28 mouse cellular contexts compared by ENCODE assay signal in the genomic region with DNA sequence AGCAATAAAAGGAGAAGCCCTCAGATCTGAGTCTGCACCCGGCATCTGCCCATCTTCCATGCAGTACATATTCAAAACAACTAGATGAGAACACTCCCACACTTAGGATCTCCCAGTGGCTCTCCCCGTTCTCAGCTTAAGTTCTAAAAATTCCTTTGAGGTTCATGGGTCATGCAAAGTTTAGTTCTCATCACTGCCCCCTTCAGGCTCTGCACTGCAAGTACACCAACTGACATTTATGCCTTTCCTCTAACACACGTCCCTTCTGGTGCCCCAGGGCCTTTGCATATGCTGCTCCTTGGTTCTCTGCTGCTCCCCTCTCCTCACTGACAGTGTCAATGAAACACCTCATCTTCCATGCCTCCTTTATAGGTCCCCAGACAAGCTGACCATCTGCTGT.
DNase-seq lines count a peak whose midpoint lies in the region; ATAC-seq and TF ChIP-seq lines count a peak whose summit lies in the region.
"Had no signal": no experiment of that assay in that cellular context is flagged by ENCODE, and none has a peak within 500 bp of the region (broad histone marks: within the 10 kb centered on the region; RNA-seq: fewer than 3 reads in every experiment).

No protein-coding gene starts in this region.

- H3K4me2 ChIP-seq in hindbrain, postnatal 0 days (ENCODE audit: low read depth, low read length), result no peak overlapping the region
- H3K4me2 ChIP-seq in hindbrain, embryonic 13.5 days, result no peak overlapping the region
- no peak overlapping the region for H3K4me2 ChIP-seq in liver, embryonic 11.5 days
- H3K4me2 ChIP-seq: embryonic facial prominence, embryonic 13.5 days; forebrain, embryonic 15.5 days; heart, embryonic 13.5 days; limb, embryonic 15.5 days; midbrain, embryonic 15.5 days had no signal

- H3K36me3 ChIP-seq in hindbrain, postnatal 0 days (ENCODE audit: insufficient read depth, low read length), result no peaks in the 10 kb centered on the region
- peaks cover 5% of the 10 kb centered on the region; the same call in 1 of the 2 replicates for H3K36me3 ChIP-seq in hindbrain, embryonic 13.5 days
- no peaks in the 10 kb centered on the region for H3K36me3 ChIP-seq in liver, adult 2 months (ENCODE audit: control insufficient read depth, insufficient read depth, low read length)
- no peaks in the 10 kb centered on the region for H3K36me3 ChIP-seq in liver, embryonic 11.5 days (ENCODE audit: control insufficient read depth, insufficient read depth, low read length)
- no peaks in the 10 kb centered on the region for H3K36me3 ChIP-seq in testis, adult 2 months (ENCODE audit: control insufficient read depth, insufficient read depth, low read length)
- H3K36me3 ChIP-seq: embryonic facial prominence, embryonic 13.5 days; forebrain, embryonic 15.5 days; G1E; heart, embryonic 13.5 days; limb, embryonic 15.5 days; midbrain, embryonic 15.5 days had no signal

- no peaks in the 10 kb centered on the region for H3K79me2 ChIP-seq in liver, adult 2 months (ENCODE audit: control insufficient read depth, insufficient read depth, low read length)

- no peak for ATAC-seq in hindbrain, postnatal 0 days
- no peak for ATAC-seq in hindbrain, embryonic 13.5 days (ENCODE audit: low FRiP score)
- no peak for ATAC-seq in liver, embryonic 11.5 days (replicated peaks; ENCODE audit: low FRiP score)
- no peak for ATAC-seq in erythroblast, adult 5-6 weeks (replicated peaks; ENCODE audit: low FRiP score, poor library complexity, severe bottlenecking)
- ATAC-seq: CD4-positive, CD25-positive, alpha-beta regulatory T cell, adult 4 months; forebrain, embryonic 15.5 days; midbrain, embryonic 15.5 days; Patski had no signal

- H3K9ac ChIP-seq in hindbrain, postnatal 0 days (replicated peaks; ENCODE audit: low read length), result no peak overlapping the region
- H3K9ac ChIP-seq in hindbrain, embryonic 13.5 days, result no peak overlapping the region
- H3K9ac ChIP-seq in liver, adult 2 months (ENCODE audit: low read depth, low read length), result no peak overlapping the region
- no peak overlapping the region for H3K9ac ChIP-seq in liver, embryonic 11.5 days (ENCODE audit: low read depth, low read length)
- H3K9ac ChIP-seq: embryonic facial prominence, embryonic 13.5 days; forebrain, embryonic 15.5 days; heart, embryonic 13.5 days; limb, embryonic 15.5 days; midbrain, embryonic 15.5 days had no signal

- no peaks in the 10 kb centered on the region for H3K27me3 ChIP-seq in hindbrain, postnatal 0 days (ENCODE audit: insufficient read depth, low read length)
- no peaks in the 10 kb centered on the region for H3K27me3 ChIP-seq in hindbrain, embryonic 13.5 days
- no peaks in the 10 kb centered on the region for H3K27me3 ChIP-seq in liver, adult 2 months (ENCODE audit: control insufficient read depth, insufficient read depth, low read length)
- no peaks in the 10 kb centered on the region for H3K27me3 ChIP-seq in liver, embryonic 11.5 days (replicated peaks; ENCODE audit: control insufficient read depth, insufficient read depth, low read length)
- H3K27me3 ChIP-seq in testis, adult 2 months (ENCODE audit: control insufficient read depth, insufficient read depth, low read length), result no peaks in the 10 kb centered on the region
- H3K27me3 ChIP-seq: embryonic facial prominence, embryonic 13.5 days; heart, embryonic 13.5 days; midbrain, embryonic 15.5 days; Patski had no signal

- TF ChIP-seq CTCF in hindbrain, postnatal 0 days (IDR thresholded peaks at IDR 0.05; ENCODE audit: low read depth), result peak; percentile 47
- TF ChIP-seq CTCF in liver, adult 2 months (IDR thresholded peaks at IDR 0.05; ENCODE audit: low read depth, low read length), result peak; percentile 33
- TF ChIP-seq CTCF in testis, adult 2 months (IDR thresholded peaks at IDR 0.05; ENCODE audit: control insufficient read depth, insufficient read depth, insufficient replicate concordance, low read depth, low read length), result peak; percentile 28; the same call in 1 of the 2 replicates

- TF ChIP-seq POLR2A in liver, adult 2 months (IDR thresholded peaks at IDR 0.05; ENCODE audit: extremely low read depth, insufficient read depth, low read length), result no peak
- no peak for TF ChIP-seq POLR2A in testis, adult 2 months (IDR thresholded peaks at IDR 0.05; ENCODE audit: control insufficient read depth, low read depth, low read length)

- H3K4me3 ChIP-seq in hindbrain, postnatal 0 days (ENCODE audit: low read length), result no peak overlapping the region
- no peak overlapping the region for H3K4me3 ChIP-seq in hindbrain, embryonic 13.5 days
- H3K4me3 ChIP-seq in liver, adult 2 months (ENCODE audit: insufficient read depth, low read depth, low read length), result no peak overlapping the region
- H3K4me3 ChIP-seq in liver, embryonic 11.5 days (ENCODE audit: low read depth, low read length), result no peak overlapping the region
- no peak overlapping the region for H3K4me3 ChIP-seq in testis, adult 2 months (ENCODE audit: control insufficient read depth, low read depth, low read length)
- H3K4me3 ChIP-seq: embryonic facial prominence, embryonic 13.5 days; forebrain, embryonic 15.5 days; heart, embryonic 13.5 days; limb, embryonic 15.5 days; midbrain, embryonic 15.5 days; myocyte had no signal

- no peak for DNase-seq in hindbrain, postnatal 0 days (ENCODE audit: low spot score)
- peak; percentile 37 for DNase-seq in liver, adult 2 months (ENCODE audit: extremely low read depth, low read depth, low spot score)
- DNase-seq in liver, embryonic 11.5 days (ENCODE audit: low spot score), result no peak
- DNase-seq in testis, postnatal 14 days (ENCODE audit: low spot score), result no peak
- DNase-seq: adrenal gland, postnatal 10 days; cerebellum, adult 8-10 months; cerebellum, postnatal 36 days; embryo, embryonic 11 days; gastrocnemius, postnatal 10 days; heart, adult 11 months; heart, postnatal 14 days; kidney, adult 9 months; kidney, postnatal 25 days; lung, adult 18-20 months; lung, postnatal 4 days; thymus, postnatal 14 days had no signal

- H3K9me3 ChIP-seq in hindbrain, postnatal 0 days (ENCODE audit: low read length), result peaks cover 4% of the 10 kb centered on the region; the same call in 1 of the 2 replicates
- peaks cover 15% of the 10 kb centered on the region for H3K9me3 ChIP-seq in hindbrain, embryonic 13.5 days
- H3K9me3 ChIP-seq in liver, embryonic 11.5 days (ENCODE audit: control insufficient read depth, low read length), result no peaks in the 10 kb centered on the region
- H3K9me3 ChIP-seq: forebrain, embryonic 15.5 days had no signal

- H3K4me1 ChIP-seq in hindbrain, postnatal 0 days (ENCODE audit: insufficient read depth, low read length), result peaks cover 7% of the 10 kb centered on the region; the same call in 1 of the 2 replicates
- peaks cover 10% of the 10 kb centered on the region for H3K4me1 ChIP-seq in hindbrain, embryonic 13.5 days (replicated peaks)
- H3K4me1 ChIP-seq in liver, adult 2 months (ENCODE audit: control insufficient read depth, insufficient read depth, low read length), result no peaks in the 10 kb centered on the region
- H3K4me1 ChIP-seq in liver, embryonic 11.5 days (replicated peaks; ENCODE audit: control insufficient read depth, insufficient read depth, low read length), result no peaks in the 10 kb centered on the region
- peaks cover 3% of the 10 kb centered on the region for H3K4me1 ChIP-seq in testis, adult 2 months (ENCODE audit: control insufficient read depth, insufficient read depth, low read length)
- H3K4me1 ChIP-seq: limb, embryonic 15.5 days had no signal

- 72% methylated on average over 3 of the region's 3 CpGs for WGBS in hindbrain, postnatal 0 days
- WGBS in hindbrain, embryonic 13.5 days, result 74% methylated on average over 3 of the region's 3 CpGs
- WGBS in liver, adult 2 months, result 79% methylated on average over 3 of the region's 3 CpGs
- WGBS in liver, embryonic 11.5 days, result 57% methylated on average over 3 of the region's 3 CpGs

- H3K27ac ChIP-seq in hindbrain, postnatal 0 days, result no peak overlapping the region
- no peak overlapping the region for H3K27ac ChIP-seq in hindbrain, embryonic 13.5 days
- H3K27ac ChIP-seq in liver, adult 2 months (replicated peaks; ENCODE audit: insufficient read depth, low read depth, low read length), result no peak overlapping the region
- no peak overlapping the region for H3K27ac ChIP-seq in liver, embryonic 11.5 days (ENCODE audit: low read depth, low read length)
- H3K27ac ChIP-seq in testis, adult 2 months (ENCODE audit: control insufficient read depth, insufficient read depth, low read depth, low read length), result no peak overlapping the region
- H3K27ac ChIP-seq: embryonic facial prominence, embryonic 13.5 days; forebrain, embryonic 15.5 days; heart, embryonic 13.5 days; limb, embryonic 15.5 days; midbrain, embryonic 15.5 days had no signal
